Mouse (Mus musculus) ovary, postnatal 14 days (tissue): ENCODE measurements around the gene Mmp23.

Source experiments
- DNase-seq: peaks from one replicate; pipeline ENCODE4 v3.0.0; 2022; ENCODE audit warnings: low spot score

The Mmp23 gene

DNA sequence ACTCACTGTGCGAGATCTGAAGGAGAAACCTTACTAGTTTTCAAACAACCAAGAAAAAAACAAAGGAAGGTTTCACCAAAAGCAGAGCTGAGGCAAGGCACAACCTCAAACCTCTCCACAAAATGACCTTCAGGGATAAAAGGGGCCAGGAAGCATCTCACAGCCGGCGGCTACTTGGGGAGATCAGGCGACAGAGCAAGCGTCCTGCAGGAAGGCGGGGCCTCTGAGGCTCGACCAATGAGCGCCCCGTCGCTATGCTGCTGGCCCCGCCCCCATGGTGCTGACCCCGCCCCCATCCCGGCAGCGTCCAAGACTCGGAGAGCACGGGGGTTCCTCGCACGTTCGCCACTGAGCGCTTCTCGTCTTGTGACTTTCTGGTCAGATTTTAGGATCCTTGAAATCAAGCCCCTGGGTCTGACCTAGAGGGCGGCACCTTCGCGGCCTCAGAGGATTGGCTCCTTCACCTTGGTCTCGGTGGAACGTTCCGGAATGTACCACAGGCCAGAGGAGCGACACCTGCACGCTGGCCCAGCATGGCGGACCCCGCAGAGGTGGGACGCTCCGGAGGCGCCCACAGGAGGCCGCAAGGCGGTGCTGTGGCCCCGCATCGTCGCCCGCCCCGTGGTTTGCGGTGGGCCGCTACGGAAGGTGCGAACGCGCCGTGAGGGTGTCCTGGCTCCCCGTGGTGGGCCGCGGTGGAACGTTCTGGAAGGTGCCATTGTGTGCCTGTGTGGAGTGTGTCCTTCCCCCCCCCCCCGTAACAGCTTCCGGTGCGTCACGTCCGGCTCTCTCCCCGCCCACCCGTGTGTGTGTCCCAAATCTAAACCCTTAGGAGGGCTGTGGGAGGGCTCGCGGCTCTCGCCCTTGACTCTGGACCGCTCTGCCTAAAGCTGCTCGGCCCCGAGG is 51.8 kb downstream of the Mmp23 start, which contains the start of gene Slc35e2:
Slc35e2 (plus strand) TSS at position 326 of the 906 bp plus-strand sequence.
- DNase-seq, result peak; percentile 85
